Mouse (Mus musculus): ENCODE measurements around the gene Tgds.

GRCm38 (mm10) chr14:118157146-118157545, 24.6 kb upstream of the Tgds start:
- peak; percentile 96 for TF ChIP-seq CTCF (IDR thresholded peaks at IDR 0.05; ENCODE audit: low read depth, low read length)
- TF ChIP-seq POLR2A (IDR thresholded peaks at IDR 0.05; ENCODE audit: borderline replicate concordance, low read depth, low read length), result no peak
